Mouse (Mus musculus): ENCODE results near the gene Erp44.

DNA sequence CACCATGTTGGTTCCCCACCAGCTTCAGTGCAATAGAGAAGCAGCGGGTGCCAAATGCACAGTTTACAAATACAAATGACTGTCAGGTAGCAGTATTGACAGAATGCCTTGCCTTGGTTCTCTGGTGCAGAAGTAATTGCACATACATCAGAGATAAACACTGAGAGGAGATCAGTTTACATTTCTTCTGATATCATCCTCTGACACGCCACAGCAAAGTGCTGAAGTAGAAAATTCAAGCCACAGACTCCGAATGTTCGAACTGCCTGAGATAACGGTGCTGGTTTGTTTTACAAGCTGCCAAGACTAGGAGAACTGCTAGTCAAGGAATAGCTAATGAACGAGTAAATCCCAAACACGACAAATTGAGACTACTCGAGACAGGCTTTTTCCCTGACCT is 80.9 kb downstream of the Erp44 start:
- TF ChIP-seq CTCF (IDR thresholded peaks at IDR 0.05; ENCODE audit: low read depth) (no peak), EP300 (IDR thresholded peaks at IDR 0.05; ENCODE audit: low read depth) (no peak)
